Mouse (Mus musculus) kidney, embryonic 15.5 days (tissue): ENCODE data around the gene Igf2bp2. TPM values are rescaled to one million over a fixed set of nuclear protein-coding genes. Genes with fewer than 3 reads are reported as not detected.

Experiments
- ATAC-seq: fragments of 200-750 bp; cut with Nextera tagmentation; replicated peaks from 2 replicates; pipeline ENCODE4 v1.8.0; 2017; ENCODE audit warnings: moderate TSS enrichment; ENCODE audit not compliant: low FRiP score
- H3K27ac ChIP-seq: fragments of 300-500 bp; sonication (generic); 2 replicates; pipeline ENCODE4 v1.5.1; 2015; ENCODE audit warnings: mild to moderate bottlenecking, inconsistent platforms
- H3K27me3 ChIP-seq: fragments of 300-500 bp; sonication (generic); 2 replicates; pipeline ENCODE4 v1.6.1; 2015; ENCODE audit warnings: inconsistent platforms
- H3K36me3 ChIP-seq: fragments of 300-500 bp; sonication (generic); 2 replicates; pipeline ENCODE4 v1.6.1; 2015; ENCODE audit warnings: inconsistent platforms
- H3K4me1 ChIP-seq: fragments of 300-500 bp; sonication (generic); 2 replicates; pipeline ENCODE4 v1.6.1; 2015; ENCODE audit warnings: inconsistent platforms
- H3K4me2 ChIP-seq: fragments of 300-500 bp; sonication (generic); 2 replicates; pipeline ENCODE4 v1.6.1; 2015; ENCODE audit warnings: moderate library complexity, mild to moderate bottlenecking, inconsistent platforms
- H3K4me3 ChIP-seq: fragments of 300-500 bp; sonication (generic); replicated peaks from 2 replicates; pipeline ENCODE4 v1.5.1; 2015; ENCODE audit warnings: mild to moderate bottlenecking, inconsistent platforms
- H3K9ac ChIP-seq: fragments of 300-500 bp; sonication (generic); 2 replicates; pipeline ENCODE4 v1.6.1; 2015; ENCODE audit warnings: mild to moderate bottlenecking, inconsistent platforms
- H3K9me3 ChIP-seq: fragments of 300-500 bp; sonication (generic); replicated peaks from 2 replicates; pipeline ENCODE4 v1.6.1; 2016; ENCODE audit warnings: inconsistent platforms
- WGBS: fragments of 180-500 bp; shearing (Covaris S2); methylation state at CpG from one replicate; pipeline ENCODE4 v1.1.7; 2015; ENCODE audit warnings: mixed read lengths; 5-methylcytosine and 5-hydroxymethylcytosine counted together
- polyA plus RNA-seq: library from polyadenylated mRNA; unstranded; fragments of >200 nt; fragmentation: Nextera tagmentation; extraction: Ambion mirVana; gene quantifications from 2 replicates; pipeline ENCODE4 v1.2.1, GENCODE M21; 2015

Gene Igf2bp2
- polyA plus RNA-seq, 1 experiment from 2014 or later, result 103 TPM

- H3K27me3 ChIP-seq, result no peaks in the 10 kb centered on the region
- no peak overlapping the region for H3K4me2 ChIP-seq
- no peak overlapping the region for H3K4me3 ChIP-seq
- H3K9me3 ChIP-seq, result no peaks in the 10 kb centered on the region
- peaks cover 24% of the 10 kb centered on the region for H3K4me1 ChIP-seq
- H3K9ac ChIP-seq, result no peak overlapping the region
- peak overlapping the region; percentile 69 for H3K27ac ChIP-seq
- 87% methylated on average over 15 of the region's 15 CpGs for WGBS
- ATAC-seq, result no peak
- H3K36me3 ChIP-seq, result peaks cover 9% of the 10 kb centered on the region
These were observed 43.6 kb downstream of the Igf2bp2 start for GRCm38 (mm10) chr16:22119524-22119923.

GRCm38 (mm10) chr16:22118716-22119501, 44.2 kb downstream of the Igf2bp2 start:
- H3K9ac ChIP-seq, result no peak overlapping the region
- H3K36me3 ChIP-seq, result peaks cover 9% of the 10 kb centered on the region
- H3K4me2 ChIP-seq, result no peak overlapping the region
- ATAC-seq, result 0 out of 2 replicates have a peak, but pooled peaks have one; percentile 49
- peaks cover 18% of the 10 kb centered on the region; the same call in 1 of the 2 replicates for H3K4me1 ChIP-seq
- no peak overlapping the region for H3K4me3 ChIP-seq
- no peaks in the 10 kb centered on the region for H3K9me3 ChIP-seq
- WGBS, result 61% methylated on average over 14 of the region's 14 CpGs
- no peaks in the 10 kb centered on the region for H3K27me3 ChIP-seq
- peak overlapping the region; percentile 69 for H3K27ac ChIP-seq

- peaks cover 15% of the 10 kb centered on the region; the same call in 1 of the 2 replicates for H3K4me1 ChIP-seq
- H3K9me3 ChIP-seq, result no peaks in the 10 kb centered on the region
- H3K4me3 ChIP-seq, result no peak overlapping the region
- no peak for ATAC-seq
- H3K27ac ChIP-seq, result no peak overlapping the region
- H3K9ac ChIP-seq, result no peak overlapping the region
- H3K27me3 ChIP-seq, result no peaks in the 10 kb centered on the region
- no peak overlapping the region for H3K4me2 ChIP-seq
- peaks cover 9% of the 10 kb centered on the region for H3K36me3 ChIP-seq
- 86% methylated on average over 4 of the region's 4 CpGs for WGBS
These were observed 44.9 kb downstream of the Igf2bp2 start for GRCm38 (mm10) chr16:22118151-22118550.

- Histone ChIP-seq H3K9ac (no peak overlapping the region), H3K4me3 (no peak overlapping the region), H3K27ac (no peak overlapping the region), H3K9me3 (no peaks in the 10 kb centered on the region), H3K4me2 (no peak overlapping the region), H3K27me3 (no peaks in the 10 kb centered on the region), H3K36me3 (peaks cover 9% of the 10 kb centered on the region), H3K4me1 (peaks cover 15% of the 10 kb centered on the region; the same call in 1 of the 2 replicates)
- 94% methylated on average over 4 of the region's 4 CpGs for WGBS
- no peak for ATAC-seq
These were observed 46.4 kb downstream of the Igf2bp2 start for GRCm38 (mm10) chr16:22116748-22117147.

- WGBS, result 53% methylated on average over 6 of the region's 6 CpGs
- Histone ChIP-seq H3K4me2 (no peak overlapping the region), H3K4me3 (no peak overlapping the region), H3K4me1 (peaks cover 15% of the 10 kb centered on the region), H3K27ac (no peak overlapping the region), H3K9me3 (no peaks in the 10 kb centered on the region), H3K27me3 (no peaks in the 10 kb centered on the region), H3K36me3 (peaks cover 9% of the 10 kb centered on the region), H3K9ac (no peak overlapping the region)
- ATAC-seq, result no peak
These were observed 47.0 kb downstream of the Igf2bp2 start for GRCm38 (mm10) chr16:22116058-22116457.

GRCm38 (mm10) chr16:22110036-22110435, 53.1 kb downstream of the Igf2bp2 start:
- H3K36me3 ChIP-seq, result no peaks in the 10 kb centered on the region
- H3K9me3 ChIP-seq, result no peaks in the 10 kb centered on the region
- no peak for ATAC-seq
- 0 out of 2 replicates have a peak overlapping the region, but pooled peaks have one; percentile 45 for H3K27ac ChIP-seq
- H3K4me2 ChIP-seq, result no peak overlapping the region
- 33% methylated on average over 1 of the region's 1 CpGs for WGBS
- H3K9ac ChIP-seq, result no peak overlapping the region
- no peaks in the 10 kb centered on the region for H3K27me3 ChIP-seq
- H3K4me3 ChIP-seq, result no peak overlapping the region
- H3K4me1 ChIP-seq, result peaks cover 15% of the 10 kb centered on the region

GRCm38 (mm10) chr16:22109159-22109558, 53.9 kb downstream of the Igf2bp2 start:
- Histone ChIP-seq H3K36me3 (0 out of 2 replicates have a peak, but pooled peaks cover 2% of the 10 kb centered on the region), H3K4me1 (peaks cover 15% of the 10 kb centered on the region), H3K9ac (no peak overlapping the region), H3K4me3 (no peak overlapping the region), H3K27ac (no peak overlapping the region), H3K27me3 (no peaks in the 10 kb centered on the region), H3K9me3 (no peaks in the 10 kb centered on the region), H3K4me2 (no peak overlapping the region)
- no peak for ATAC-seq
- 76% methylated on average over 4 of the region's 4 CpGs for WGBS

GRCm38 (mm10) chr16:22107897-22108516, 55.1 kb downstream of the Igf2bp2 start:
- no peak for ATAC-seq
- no peaks in the 10 kb centered on the region for H3K27me3 ChIP-seq
- no peak overlapping the region for H3K4me3 ChIP-seq
- H3K36me3 ChIP-seq, result 0 out of 2 replicates have a peak, but pooled peaks cover 2% of the 10 kb centered on the region
- peaks cover 17% of the 10 kb centered on the region for H3K4me1 ChIP-seq
- H3K9ac ChIP-seq, result no peak overlapping the region
- no peak overlapping the region for H3K4me2 ChIP-seq
- no peaks in the 10 kb centered on the region for H3K9me3 ChIP-seq
- no peak overlapping the region for H3K27ac ChIP-seq
- 68% methylated on average over 7 of the region's 7 CpGs for WGBS

GRCm38 (mm10) chr16:22106012-22106584, 57.0 kb downstream of the Igf2bp2 start:
- 84% methylated on average over 6 of the region's 6 CpGs for WGBS
- no peaks in the 10 kb centered on the region for H3K9me3 ChIP-seq
- no peak overlapping the region for H3K9ac ChIP-seq
- ATAC-seq, result no peak
- peaks cover 17% of the 10 kb centered on the region for H3K4me1 ChIP-seq
- H3K27ac ChIP-seq, result no peak overlapping the region
- peaks cover 9% of the 10 kb centered on the region for H3K36me3 ChIP-seq
- H3K4me3 ChIP-seq, result no peak overlapping the region
- H3K4me2 ChIP-seq, result no peak overlapping the region
- H3K27me3 ChIP-seq, result no peaks in the 10 kb centered on the region

- no peak for ATAC-seq
These were observed 63.0 kb downstream of the Igf2bp2 start for GRCm38 (mm10) chr16:22100067-22100466.

GRCm38 (mm10) chr16:22097659-22098058, 65.4 kb downstream of the Igf2bp2 start:
- H3K36me3 ChIP-seq, result peaks cover 25% of the 10 kb centered on the region
- H3K4me3 ChIP-seq, result no peak overlapping the region
- no peak overlapping the region for H3K4me2 ChIP-seq
- ATAC-seq, result no peak
- WGBS, result 43% methylated on average over 7 of the region's 7 CpGs
- H3K9me3 ChIP-seq, result peaks cover 5% of the 10 kb centered on the region; the same call in 1 of the 2 replicates
- H3K9ac ChIP-seq, result no peak overlapping the region
- no peaks in the 10 kb centered on the region for H3K27me3 ChIP-seq
- no peak overlapping the region; the same call in 1 of the 2 replicates for H3K27ac ChIP-seq
- peaks cover 9% of the 10 kb centered on the region for H3K4me1 ChIP-seq

More at GRCm38 (mm10) chr16:22100067-22100466, 63.0 kb downstream of the Igf2bp2 start:
- H3K4me3 ChIP-seq, result no peak overlapping the region
- no peak overlapping the region for H3K4me2 ChIP-seq
- no peaks in the 10 kb centered on the region for H3K27me3 ChIP-seq
- H3K27ac ChIP-seq, result no peak overlapping the region
- WGBS, result 80% methylated on average over 2 of the region's 2 CpGs
- peaks cover 11% of the 10 kb centered on the region for H3K4me1 ChIP-seq
- H3K9ac ChIP-seq, result no peak overlapping the region
- H3K36me3 ChIP-seq, result peaks cover 27% of the 10 kb centered on the region
- peaks cover 5% of the 10 kb centered on the region; the same call in 1 of the 2 replicates for H3K9me3 ChIP-seq

- Histone ChIP-seq H3K36me3 (peaks cover 15% of the 10 kb centered on the region), H3K4me3 (no peak overlapping the region), H3K27ac (no peak overlapping the region), H3K9me3 (peaks cover 5% of the 10 kb centered on the region; the same call in 1 of the 2 replicates), H3K27me3 (no peaks in the 10 kb centered on the region), H3K9ac (no peak overlapping the region), H3K4me2 (no peak overlapping the region), H3K4me1 (peaks cover 9% of the 10 kb centered on the region)
- 88% methylated on average over 1 of the region's 1 CpGs for WGBS
- ATAC-seq, result no peak
These were observed 67.3 kb downstream of the Igf2bp2 start for GRCm38 (mm10) chr16:22095751-22096150.
